Mouse (Mus musculus): Measurements from ENCODE around the gene Ndfip2.

Gene Ndfip2

GRCm38 (mm10) chr14:105277277-105277676 is 18.9 kb downstream of the Ndfip2 start:
- intact Hi-C loops (cut with DNase I): no loop called here

GRCm38 (mm10) chr14:105284062-105284461 is 25.7 kb downstream of the Ndfip2 start:
- intact Hi-C loops (cut with DNase I): no loop called here

- intact Hi-C loops (cut with DNase I): no loop called here
Measured at GRCm38 (mm10) chr14:105287557-105287956, 29.2 kb downstream of the Ndfip2 start.

GRCm38 (mm10) chr14:105287972-105288371 is 29.6 kb downstream of the Ndfip2 start:
- intact Hi-C loops (cut with DNase I): no loop called here

- intact Hi-C loops (cut with DNase I): no loop called here
Measured at GRCm38 (mm10) chr14:105288529-105288928, 30.2 kb downstream of the Ndfip2 start.

GRCm38 (mm10) chr14:105292139-105292538 is 33.8 kb downstream of the Ndfip2 start:
- intact Hi-C loops (cut with DNase I): loop anchor here (10.0 kb wide), 1 partner anchor 157 kb away; no protein-coding TSS in a partner anchor

- intact Hi-C loops (cut with DNase I): loop anchor here (10.0 kb wide), 1 partner anchor 159 kb away; no protein-coding TSS in a partner anchor
Measured at GRCm38 (mm10) chr14:105293777-105294176, 35.4 kb downstream of the Ndfip2 start.

- intact Hi-C loops (cut with DNase I): loop anchor here (2.0 to 10.0 kb wide), 3 partner anchors 63 to 161 kb away; partner anchors contain the start of gene Rbm26
Measured at GRCm38 (mm10) chr14:105295820-105296582, 37.6 kb downstream of the Ndfip2 start.

GRCm38 (mm10) chr14:105299744-105300255 is 41.4 kb downstream of the Ndfip2 start:
- intact Hi-C loops (cut with DNase I): loop anchor here (5.0 to 10.0 kb wide), 2 partner anchors 122 to 165 kb away; partner anchors contain the start of gene Rbm26

- intact Hi-C loops (cut with DNase I): no loop called here
Measured at GRCm38 (mm10) chr14:105300551-105300950, 42.2 kb downstream of the Ndfip2 start.

- intact Hi-C loops (cut with DNase I): no loop called here
Measured at GRCm38 (mm10) chr14:105302708-105303107, 44.3 kb downstream of the Ndfip2 start.

- intact Hi-C loops (cut with DNase I): no loop called here
Measured at GRCm38 (mm10) chr14:105307716-105308115, 49.3 kb downstream of the Ndfip2 start.

GRCm38 (mm10) chr14:105312366-105312765 is 54.0 kb downstream of the Ndfip2 start:
- intact Hi-C loops (cut with DNase I): no loop called here

- intact Hi-C loops (cut with DNase I): no loop called here
Measured at GRCm38 (mm10) chr14:105312944-105313343, 54.6 kb downstream of the Ndfip2 start.

- intact Hi-C loops (cut with DNase I): no loop called here
Measured at GRCm38 (mm10) chr14:105313877-105314276, 55.5 kb downstream of the Ndfip2 start.

- intact Hi-C loops (cut with DNase I): no loop called here
Measured at GRCm38 (mm10) chr14:105321712-105322111, 63.3 kb downstream of the Ndfip2 start.

- intact Hi-C loops (cut with DNase I): no loop called here
Measured at GRCm38 (mm10) chr14:105322829-105323228, 64.5 kb downstream of the Ndfip2 start.

GRCm38 (mm10) chr14:105323448-105323847 is 65.1 kb downstream of the Ndfip2 start:
- intact Hi-C loops (cut with DNase I): no loop called here

- intact Hi-C loops (cut with DNase I): no loop called here
Measured at GRCm38 (mm10) chr14:105328397-105329302, 70.3 kb downstream of the Ndfip2 start.

GRCm38 (mm10) chr14:105333475-105334094 is 75.2 kb downstream of the Ndfip2 start:
- intact Hi-C loops (cut with DNase I): no loop called here

GRCm38 (mm10) chr14:105341765-105342164 is 83.4 kb downstream of the Ndfip2 start:
- intact Hi-C loops (cut with DNase I): no loop called here

All from adrenal gland (tissue).